Mouse (Mus musculus) MEL (cell line): ENCODE results near the gene Sit1. TPM values are rescaled to one million over a fixed set of nuclear protein-coding genes. Genes with fewer than 3 reads are reported as not detected.

Experiments used
- DNase-seq: peaks from one replicate; pipeline ENCODE4 v3.0.0; 2011; ENCODE audit warnings: low read depth, low spot score
- H3K27ac ChIP-seq: 2 replicates; pipeline ENCODE4 v1.5.1; 2012; ENCODE audit warnings: low read depth, mild to moderate bottlenecking, control low read depth, low read length, moderate library complexity; ENCODE audit not compliant: control insufficient read depth
- H3K27me3 ChIP-seq, 2 experiments: fragments of 150-350 bp in 1 of 2; sonication (generic) in 1 of 2; 2 replicates each; pipeline ENCODE4 v1.6.1; 2012; ENCODE audit warnings: low read length in 2 of 2, mild to moderate bottlenecking in 2 of 2, improper control_type of control experiment in 1 of 2, moderate library complexity in 1 of 2; ENCODE audit not compliant: insufficient read depth in 2 of 2, control insufficient read depth in 1 of 2
- H3K36me3 ChIP-seq, 2 experiments: 2 replicates each; pipeline ENCODE4 v1.6.1; 2012 to 2014; ENCODE audit warnings: low read length in 2 of 2, improper control_type of control experiment in 1 of 2, inconsistent platforms in 1 of 2, mild to moderate bottlenecking in 1 of 2; ENCODE audit not compliant: insufficient read depth in 2 of 2, control insufficient read depth in 1 of 2
- H3K4me1 ChIP-seq, 2 experiments: fragments of 150-350 bp in 1 of 2; sonication (generic) in 1 of 2; 2 replicates each; pipeline ENCODE4 v1.6.1; 2012; ENCODE audit warnings: low read length in 2 of 2, improper control_type of control experiment in 1 of 2, mild to moderate bottlenecking in 1 of 2; ENCODE audit not compliant: insufficient read depth in 2 of 2, control insufficient read depth in 1 of 2
- H3K4me3 ChIP-seq, 2 experiments: fragments of 150-350 bp in 1 of 2; sonication (generic) in 1 of 2; 2 replicates each; pipeline ENCODE4 v1.5.1; 2012; ENCODE audit warnings: low read depth in 2 of 2, low read length in 2 of 2, mild to moderate bottlenecking in 2 of 2, moderate library complexity in 2 of 2, control low read depth in 1 of 2, improper control_type of control experiment in 1 of 2; ENCODE audit not compliant: control insufficient read depth in 1 of 2, insufficient read depth in 1 of 2
- H3K79me2 ChIP-seq: 2 replicates; pipeline ENCODE4 v1.6.1; 2012; ENCODE audit warnings: mild to moderate bottlenecking, low read length, moderate library complexity; ENCODE audit not compliant: control insufficient read depth, poor library complexity, insufficient read depth
- H3K9ac ChIP-seq: 2 replicates; pipeline ENCODE4 v1.6.1; 2012; ENCODE audit warnings: low read depth, mild to moderate bottlenecking, control low read depth, low read length, moderate library complexity; ENCODE audit not compliant: control insufficient read depth, poor library complexity, severe bottlenecking
- H3K9me3 ChIP-seq: fragments of 150-350 bp; sonication (generic); replicated peaks from 2 replicates; pipeline ENCODE4 v1.6.1; 2012; ENCODE audit warnings: mild to moderate bottlenecking, low read length, improper control_type of control experiment, moderate library complexity; ENCODE audit not compliant: insufficient read depth
- BHLHE40 ChIP-seq: IDR thresholded peaks from 2 replicates; pipeline ENCODE4 v1.6.1; 2012; ENCODE audit warnings: low read depth, mild to moderate bottlenecking, inconsistent platforms, low read length, improper control_type of control experiment, borderline replicate concordance
- CHD1 ChIP-seq: IDR thresholded peaks from 2 replicates; pipeline ENCODE4 v1.6.1; 2012; ENCODE audit warnings: low read depth, mild to moderate bottlenecking, inconsistent platforms, low read length, improper control_type of control experiment
- CHD2 ChIP-seq: IDR thresholded peaks from 2 replicates; pipeline ENCODE4 v1.6.1; 2011; ENCODE audit warnings: low read length, improper control_type of control experiment
- E2F4 ChIP-seq: IDR thresholded peaks from 2 replicates; pipeline ENCODE4 v1.6.1; 2011; ENCODE audit warnings: low read depth, low read length, improper control_type of control experiment, borderline replicate concordance
- ELF1 ChIP-seq: IDR thresholded peaks from 2 replicates; pipeline ENCODE4 v1.6.1; 2014; ENCODE audit warnings: low read depth, mild to moderate bottlenecking, inconsistent platforms, low read length, improper control_type of control experiment, moderate library complexity
- EP300 ChIP-seq, 2 experiments: IDR thresholded peaks; 2 replicates each; pipeline ENCODE4 v1.6.1; 2011; ENCODE audit warnings: improper control_type of control experiment in 2 of 2, low read length in 2 of 2, low read depth in 1 of 2, mild to moderate bottlenecking in 1 of 2
- ETS1 ChIP-seq: IDR thresholded peaks from 2 replicates; pipeline ENCODE4 v1.6.1; 2012; ENCODE audit warnings: low read depth, mild to moderate bottlenecking, inconsistent platforms, low read length, improper control_type of control experiment, moderate library complexity
- GABPA ChIP-seq: IDR thresholded peaks from 2 replicates; pipeline ENCODE4 v1.6.1; 2012; ENCODE audit warnings: low read depth, mild to moderate bottlenecking, inconsistent platforms, low read length, improper control_type of control experiment, moderate library complexity
- GATA1 ChIP-seq: IDR thresholded peaks from 2 replicates; pipeline ENCODE4 v1.6.1; 2011; ENCODE audit warnings: low read depth, low read length, improper control_type of control experiment
- HCFC1 ChIP-seq: IDR thresholded peaks from 2 replicates; pipeline ENCODE4 v1.6.1; 2012; ENCODE audit warnings: low read depth, mild to moderate bottlenecking, inconsistent platforms, low read length, improper control_type of control experiment, moderate library complexity
- JUND ChIP-seq: IDR thresholded peaks from 2 replicates; pipeline ENCODE4 v1.6.1; 2011; ENCODE audit warnings: low read depth, mild to moderate bottlenecking, improper control_type of control experiment, low read length
- KAT2A ChIP-seq: conservative IDR thresholded peaks from 2 replicates; pipeline ENCODE4 v1.6.1; 2012; ENCODE audit warnings: low read depth, low read length, improper control_type of control experiment, inconsistent platforms
- MAFK ChIP-seq: IDR thresholded peaks from 2 replicates; pipeline ENCODE4 v1.6.1; 2011; ENCODE audit warnings: low read depth, mild to moderate bottlenecking, low read length, improper control_type of control experiment, borderline replicate concordance
- MAX ChIP-seq: IDR thresholded peaks from 2 replicates; pipeline ENCODE4 v1.6.1; 2011; ENCODE audit warnings: low read length, improper control_type of control experiment
- MAZ ChIP-seq: IDR thresholded peaks from 2 replicates; pipeline ENCODE4 v1.6.1; 2012; ENCODE audit warnings: low read depth, mild to moderate bottlenecking, inconsistent platforms, low read length, improper control_type of control experiment
- MXI1 ChIP-seq: IDR thresholded peaks from 2 replicates; pipeline ENCODE4 v1.6.1; 2011; ENCODE audit warnings: mild to moderate bottlenecking, low read depth, low read length, improper control_type of control experiment
- NELFE ChIP-seq: IDR thresholded peaks from 2 replicates; pipeline ENCODE4 v1.6.1; 2011; ENCODE audit warnings: low read depth, low read length, improper control_type of control experiment
- NRF1 ChIP-seq: IDR thresholded peaks from 2 replicates; pipeline ENCODE4 v1.6.1; 2014; ENCODE audit warnings: low read depth, mild to moderate bottlenecking, inconsistent platforms, low read length, improper control_type of control experiment, moderate library complexity; ENCODE audit not compliant: poor library complexity, insufficient read depth, severe bottlenecking
- POLR2A ChIP-seq, 2 experiments: IDR thresholded peaks; 2 replicates each; pipeline ENCODE4 v1.6.1; 2011 to 2012; ENCODE audit warnings: low read length in 2 of 2, mild to moderate bottlenecking in 2 of 2, control low read depth in 1 of 2, improper control_type of control experiment in 1 of 2, low read depth in 1 of 2, moderate library complexity in 1 of 2; ENCODE audit not compliant: control insufficient read depth in 1 of 2, insufficient read depth in 1 of 2, poor library complexity in 1 of 2
- POLR2AphosphoS2 ChIP-seq: IDR thresholded peaks from 2 replicates; pipeline ENCODE4 v1.6.1; 2011; ENCODE audit warnings: low read length, improper control_type of control experiment
- POLR2AphosphoS5 ChIP-seq: IDR thresholded peaks from 2 replicates; pipeline ENCODE4 v1.6.1; 2012; ENCODE audit warnings: low read depth, borderline replicate concordance, mild to moderate bottlenecking, inconsistent platforms, low read length, moderate library complexity, mixed read lengths
- RAD21 ChIP-seq: IDR thresholded peaks from 2 replicates; pipeline ENCODE4 v1.6.1; 2011; ENCODE audit warnings: mild to moderate bottlenecking, low read depth, low read length, improper control_type of control experiment
- SIN3A ChIP-seq: IDR thresholded peaks from 2 replicates; pipeline ENCODE4 v1.6.1; 2012; ENCODE audit warnings: low read length, improper control_type of control experiment, inconsistent platforms
- TAL1 ChIP-seq: IDR thresholded peaks from 2 replicates; pipeline ENCODE4 v1.6.1; 2012; ENCODE audit warnings: mild to moderate bottlenecking, inconsistent platforms, low read length, moderate library complexity, mixed read lengths
- TCF12 ChIP-seq: IDR thresholded peaks from 2 replicates; pipeline ENCODE4 v1.6.1; 2014; ENCODE audit warnings: low read depth, mild to moderate bottlenecking, inconsistent platforms, low read length, improper control_type of control experiment, moderate library complexity
- UBTF ChIP-seq: IDR thresholded peaks from 2 replicates; pipeline ENCODE4 v1.6.1; 2012; ENCODE audit warnings: low read depth, mild to moderate bottlenecking, inconsistent platforms, low read length, improper control_type of control experiment, moderate library complexity, borderline replicate concordance; ENCODE audit not compliant: insufficient read depth
- USF1 ChIP-seq: IDR thresholded peaks from 2 replicates; pipeline ENCODE4 v1.6.1; 2014; ENCODE audit warnings: low read depth, mild to moderate bottlenecking, inconsistent platforms, low read length, improper control_type of control experiment, moderate library complexity
- ZC3H11A ChIP-seq: IDR thresholded peaks from 2 replicates; pipeline ENCODE4 v1.6.1; 2012; ENCODE audit warnings: low read depth, mild to moderate bottlenecking, inconsistent platforms, low read length, improper control_type of control experiment
- ZMIZ1 ChIP-seq: IDR thresholded peaks from 2 replicates; pipeline ENCODE4 v1.6.1; 2012; ENCODE audit warnings: low read depth, mild to moderate bottlenecking, inconsistent platforms, low read length, improper control_type of control experiment, moderate library complexity
- polyA plus RNA-seq, 2 experiments: library from polyadenylated mRNA; stranded (reverse) in 1 of 2; unstranded in 1 of 2; fragments of >175 nt in 1 of 2; fragments of >200 nt in 1 of 2; gene quantifications; 2 replicates each; pipeline versions ENCODE4 v1.2.1 to v1.2.4; 2012; ENCODE audit warnings: low replicate concordance in 2 of 2, low read depth in 1 of 2; ENCODE audit not compliant: insufficient read length in 2 of 2, insufficient read depth in 1 of 2, missing spikeins in 1 of 2
- total RNA-seq: library from RNA; depleted of rRNA; stranded (reverse); fragments of 300-350 nt; gene quantifications from 2 replicates; pipeline ENCODE4 v1.2.3, GENCODE M21; 2012

The Sit1 gene
- total and polyA plus RNA-seq, 3 experiments, result 0.06 to 0.08 TPM; not detected in 1

GRCm38 (mm10) chr4:43478534-43478858 is 5.0 kb downstream of the Sit1 start:
- H3K9ac ChIP-seq, result peak overlapping the region; percentile 45
- no peak for DNase-seq

GRCm38 (mm10) chr4:43477857-43478533 is 5.5 kb downstream of the Sit1 start:
- Histone ChIP-seq H3K9ac (peak overlapping the region; percentile 45), H3K4me3 (peak overlapping the region; percentile 62 to 82), H3K9me3 (no peaks in the 10 kb centered on the region), H3K79me2 (no peaks in the 10 kb centered on the region), H3K27ac (peak overlapping the region; percentile 82), H3K27me3 (no peaks in the 10 kb centered on the region), H3K36me3 (peaks cover 0 to 11% of the 10 kb centered on the region in 2 experiments; a peak in 2 of 4 replicates), H3K4me1 (peaks cover 0 to 17% of the 10 kb centered on the region in 2 experiments; a peak in 2 of 4 replicates)
- peak; percentile 97 for DNase-seq
- TF ChIP-seq E2F4, result no peak
- no peak for TF ChIP-seq BHLHE40
- peak; percentile 62; the same call in 1 of the 2 replicates for TF ChIP-seq ZMIZ1
- peak; percentile 40; the same call in 1 of the 2 replicates for TF ChIP-seq SIN3A
- peak; percentile 78; the same call in 1 of the 2 replicates for TF ChIP-seq POLR2AphosphoS2
- no peak for TF ChIP-seq EP300 (IDR thresholded peaks at IDR 0.05; ENCODE audit: low read depth in 1 of 2, low read length in 2 of 2)
- TF ChIP-seq ELF1, result no peak
- TF ChIP-seq JUND, result no peak
- no peak for TF ChIP-seq ZC3H11A
- TF ChIP-seq MAZ, result peak; percentile 85
- TF ChIP-seq TCF12, result peak; percentile 44; the same call in 1 of the 2 replicates
- TF ChIP-seq GABPA, result no peak
- TF ChIP-seq UBTF, result no peak
- TF ChIP-seq USF1, result no peak
- no peak for TF ChIP-seq MXI1
- no peak for TF ChIP-seq MAFK
- peak; percentile 82 for TF ChIP-seq NELFE
- peak; percentile 96 for TF ChIP-seq HCFC1
- no peak for TF ChIP-seq GATA1
- no peak for TF ChIP-seq CHD2
- TF ChIP-seq RAD21, result no peak; the same call in 1 of the 2 replicates
- no peak for TF ChIP-seq MAX
- peak; percentile 83; the same call in 1 of the 2 replicates for TF ChIP-seq KAT2A
- no peak for TF ChIP-seq CHD1
- TF ChIP-seq TAL1, result no peak
- TF ChIP-seq NRF1, result peak; percentile 90
- no peak for TF ChIP-seq POLR2AphosphoS5
- TF ChIP-seq ETS1, result no peak

More at GRCm38 (mm10) chr4:43478534-43478858, 5.0 kb downstream of the Sit1 start:
- Histone ChIP-seq H3K79me2 (no peaks in the 10 kb centered on the region), H3K4me3 (peak overlapping the region; percentile 62 to 82), H3K27me3 (no peaks in the 10 kb centered on the region), H3K36me3 (peaks cover 0 to 11% of the 10 kb centered on the region in 2 experiments; a peak in 2 of 4 replicates), H3K9me3 (no peaks in the 10 kb centered on the region), H3K4me1 (peaks cover 0 to 17% of the 10 kb centered on the region in 2 experiments; a peak in 2 of 4 replicates), H3K27ac (peak overlapping the region; percentile 82)
- TF ChIP-seq MXI1 (peak; percentile 61), MAZ (0 out of 2 replicates have a peak, but pooled peaks have one; percentile 24), POLR2A (IDR thresholded peaks at IDR 0.05; ENCODE audit: control insufficient read depth in 1 of 2, insufficient read depth in 1 of 2, low read depth in 1 of 2, low read length in 2 of 2, poor library complexity in 1 of 2) (peak in 1 of 2 experiments; percentile 49; a peak in 1 of 4 replicates), EP300 (IDR thresholded peaks at IDR 0.05; ENCODE audit: low read depth in 1 of 2, low read length in 2 of 2) (peak in 1 of 2 experiments; percentile 15; a peak in 1 of 4 replicates), USF1 (no peak)
